Mouse (Mus musculus) right cerebral cortex, postnatal 36 days (tissue): ENCODE data around the gene Gjb3.
A peak's percentile ranks its signal among the peaks of the same experiment; 100 is the strongest.

Experiments used
- DNase-seq, 2 experiments: peaks; one replicate each; pipeline ENCODE4 v3.0.0; 2022; ENCODE audit warnings: low spot score in 2 of 2, mixed read lengths in 1 of 2

Gene Gjb3

DNA sequence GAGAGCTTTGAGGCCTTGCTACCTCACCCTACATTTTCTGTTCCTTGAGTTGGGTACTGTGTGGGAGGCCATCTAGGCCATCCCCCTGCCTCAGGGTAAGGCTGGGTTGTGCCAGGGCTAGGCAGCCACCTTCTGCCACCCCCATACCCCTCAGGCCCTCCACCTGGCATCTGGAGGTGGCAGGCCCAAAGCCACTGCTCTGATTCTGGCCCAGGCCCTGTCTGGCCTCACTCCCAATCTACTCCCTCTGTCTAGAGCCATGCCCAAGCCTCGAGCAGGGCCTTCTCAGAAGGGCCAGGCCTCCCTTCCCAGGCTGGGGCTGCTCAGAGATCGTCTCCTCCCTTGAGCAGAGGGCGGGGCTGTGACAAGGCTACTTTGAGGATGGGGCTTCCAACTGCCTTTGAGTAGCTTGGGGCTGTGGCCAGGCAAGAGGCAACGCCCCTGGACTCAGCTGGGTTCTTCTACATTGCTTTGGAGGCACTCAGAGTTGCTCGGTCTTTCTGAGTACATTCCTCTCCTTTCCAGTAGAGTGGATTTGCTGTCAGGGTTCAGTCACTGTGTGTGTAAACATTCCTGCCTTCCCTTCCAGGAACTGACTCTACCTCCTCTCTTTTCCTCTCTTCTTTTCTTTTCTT lies 4.3 kb upstream of the Gjb3 start:
- no peak for DNase-seq

GRCm38 (mm10) chr4:127331171-127331570 lies 527 bp upstream of the Gjb3 start:
- DNase-seq, result no peak

DNA sequence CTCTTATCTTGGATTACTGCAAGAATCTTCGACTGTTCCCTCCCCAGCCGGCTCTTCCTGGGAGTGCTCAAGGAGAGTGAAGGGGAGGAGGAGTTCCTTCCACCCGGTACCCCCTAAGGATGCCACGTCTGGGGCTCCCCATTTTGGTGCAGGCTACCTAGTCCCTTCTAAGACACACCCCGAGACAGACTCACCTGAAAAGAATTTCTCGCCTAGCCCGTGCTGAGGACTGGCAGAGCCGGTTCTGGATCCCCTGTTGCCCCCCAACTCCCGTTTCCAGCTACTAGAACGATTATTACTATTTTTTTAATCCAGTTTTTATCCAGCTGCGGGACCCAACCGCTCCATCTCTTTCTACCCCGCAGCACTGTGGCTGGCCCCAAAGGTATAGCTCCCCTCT lies 893 bp downstream of the Gjb3 start:
- no peak for DNase-seq

DNA sequence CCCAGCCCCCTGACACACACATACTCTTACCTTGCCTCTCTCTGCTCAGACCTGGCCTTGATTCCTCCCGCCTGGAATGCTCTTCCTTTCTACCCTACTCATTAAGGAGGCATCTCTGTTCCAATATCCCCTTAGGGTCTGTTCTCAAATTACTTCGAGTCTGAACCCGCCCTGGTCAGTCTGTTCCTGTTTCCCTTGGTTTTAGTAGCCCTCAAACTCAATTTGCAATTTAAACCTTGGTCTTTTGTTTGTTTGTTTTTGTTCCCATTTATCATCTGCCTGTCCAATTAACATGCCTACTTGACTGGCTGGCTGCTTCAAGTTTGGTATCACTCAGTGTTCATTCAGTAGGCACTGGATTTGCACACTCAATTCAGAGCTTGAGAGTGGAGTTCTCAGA lies 1.6 kb downstream of the Gjb3 start:
- DNase-seq, result no peak

DNA sequence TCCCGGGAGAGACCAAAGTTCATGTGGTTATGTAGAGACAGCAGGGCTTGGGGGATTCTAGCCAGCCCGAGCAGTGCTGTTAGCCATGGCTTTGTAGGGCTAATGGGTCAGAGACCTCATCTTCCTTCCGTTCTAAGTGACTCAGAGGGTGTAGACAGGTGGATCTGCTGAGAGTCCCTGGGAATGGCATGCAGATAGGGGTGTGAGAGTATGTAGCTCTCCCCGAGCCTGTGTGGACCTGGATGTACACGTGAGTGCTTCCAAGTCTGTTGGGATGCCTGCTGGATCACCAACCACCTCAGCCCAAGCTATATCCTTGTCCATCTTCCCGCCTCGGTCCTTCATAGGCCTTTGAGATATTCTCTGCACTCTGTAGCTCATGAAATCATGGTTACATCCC lies 2.3 kb downstream of the Gjb3 start:
- no peak for DNase-seq

DNA sequence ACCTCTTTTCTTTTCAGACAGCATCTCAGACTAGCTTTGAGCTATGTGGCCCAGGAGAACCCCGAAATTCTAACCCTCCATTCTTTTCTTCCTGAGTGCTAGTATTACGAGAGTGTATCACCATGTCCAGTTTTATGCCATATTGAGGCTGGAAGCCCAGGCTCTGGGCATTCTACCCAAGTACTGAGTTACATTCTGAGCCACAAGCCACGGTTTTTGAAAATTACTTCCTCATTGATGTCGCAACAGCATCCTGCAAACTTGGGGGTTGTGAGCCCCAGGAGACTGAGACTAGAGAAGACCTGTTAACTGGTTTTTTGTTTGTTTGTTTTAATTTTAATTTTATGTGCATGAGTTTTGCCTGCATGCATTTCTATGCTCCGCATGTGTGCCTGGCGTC lies 2.9 kb downstream of the Gjb3 start:
- no peak for DNase-seq

DNA sequence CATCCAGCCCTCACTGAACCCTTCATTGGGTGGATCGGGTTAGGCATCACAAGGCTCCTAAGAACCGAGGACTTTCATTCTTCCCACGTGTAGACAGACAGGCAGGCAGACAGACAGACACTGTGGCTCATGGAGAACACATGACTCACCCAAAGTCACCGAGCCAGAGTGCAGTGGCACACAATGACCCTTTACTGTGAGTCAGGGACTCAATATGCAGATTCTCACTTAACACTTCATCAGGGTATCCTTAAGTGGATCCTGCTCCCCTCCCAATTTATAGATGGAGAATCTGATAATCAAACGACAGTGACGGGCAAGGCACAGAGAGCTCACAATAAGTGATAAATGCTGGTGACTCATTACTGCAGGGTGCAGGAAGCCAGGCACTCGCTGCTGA lies 3.4 kb downstream of the Gjb3 start:
- no peak for DNase-seq

GRCm38 (mm10) chr4:127325276-127325675 lies 5.4 kb downstream of the Gjb3 start:
- DNase-seq, result no peak

GRCm38 (mm10) chr4:127324759-127325158 lies 5.9 kb downstream of the Gjb3 start:
- DNase-seq, result peak; percentile 59 to 63

DNA sequence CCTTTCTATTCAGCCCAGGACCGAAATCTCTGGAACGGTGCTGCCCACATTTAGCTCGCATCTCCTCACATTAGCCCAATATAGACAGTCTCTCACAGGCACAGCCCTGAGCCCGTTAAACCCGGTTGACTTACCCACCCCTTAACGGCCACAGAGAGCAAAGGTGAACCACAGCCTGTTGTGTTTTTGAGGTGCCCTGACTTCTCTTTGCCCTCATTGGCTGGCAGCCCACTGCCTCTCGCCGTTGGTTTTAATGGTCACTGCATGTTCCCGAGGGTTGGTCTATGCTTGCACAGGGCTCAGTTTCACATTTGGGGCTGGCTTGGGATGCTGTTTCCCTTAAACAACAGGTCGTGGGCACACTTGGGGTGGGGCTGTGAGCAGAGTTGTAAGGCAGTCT lies 6.3 kb downstream of the Gjb3 start:
- DNase-seq, result no peak

- no peak for DNase-seq
Observed at GRCm38 (mm10) chr4:127323651-127324050, 7.0 kb downstream of the Gjb3 start.

DNA sequence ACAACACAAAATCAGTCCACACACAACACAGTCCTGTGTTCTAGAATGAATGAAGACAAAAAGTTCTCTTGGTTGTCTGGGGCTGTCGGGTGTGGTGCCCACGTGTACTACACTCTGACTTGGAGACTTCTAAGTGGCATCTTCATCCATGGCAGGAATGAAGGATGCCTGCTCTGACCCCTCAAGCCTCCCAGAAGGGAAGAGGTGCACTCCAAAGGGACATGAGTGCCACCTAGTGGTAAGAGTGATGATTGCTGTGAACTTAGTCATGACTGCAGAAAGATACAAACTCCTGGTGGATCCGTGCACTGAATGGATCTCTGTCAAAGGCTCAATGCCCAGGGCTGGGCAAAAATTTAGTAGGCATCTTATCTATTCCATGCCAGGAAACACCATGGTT lies 11.0 kb downstream of the Gjb3 start:
- no peak for DNase-seq

- no peak for DNase-seq
Observed at GRCm38 (mm10) chr4:127317143-127317542, 13.5 kb downstream of the Gjb3 start.

GRCm38 (mm10) chr4:127315753-127316152 lies 14.9 kb downstream of the Gjb3 start:
- DNase-seq, result no peak

GRCm38 (mm10) chr4:127314585-127314984 lies 16.1 kb downstream of the Gjb3 start:
- DNase-seq, result no peak

GRCm38 (mm10) chr4:127313861-127314260 lies 16.8 kb downstream of the Gjb3 start, which contains the start of gene Gja4:
Gene Gja4 (minus strand): TSS chr4:127314039.
- peak; percentile 34 to 56 for DNase-seq

DNA sequence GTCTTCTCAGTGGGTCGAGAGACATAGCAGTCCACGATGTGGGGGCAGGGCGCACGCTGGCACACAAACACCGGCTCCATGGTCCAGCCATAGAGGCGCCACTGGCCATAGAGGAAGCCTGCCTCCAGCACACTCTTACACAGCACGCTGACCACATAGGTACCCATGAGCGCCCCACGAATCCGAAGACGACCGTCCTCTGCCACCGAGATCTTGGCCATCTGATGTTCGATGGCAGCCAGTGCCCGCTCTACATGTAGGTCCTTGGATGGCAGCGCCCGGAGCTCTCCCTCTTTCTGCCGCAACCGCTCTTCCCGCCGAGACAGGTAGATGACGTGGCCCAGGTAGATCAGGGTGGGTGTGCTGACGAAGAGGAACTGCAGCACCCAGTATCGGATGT lies 18.3 kb downstream of the Gjb3 start:
- DNase-seq, result no peak

GRCm38 (mm10) chr4:127311561-127311960 lies 19.1 kb downstream of the Gjb3 start:
- no peak for DNase-seq

DNA sequence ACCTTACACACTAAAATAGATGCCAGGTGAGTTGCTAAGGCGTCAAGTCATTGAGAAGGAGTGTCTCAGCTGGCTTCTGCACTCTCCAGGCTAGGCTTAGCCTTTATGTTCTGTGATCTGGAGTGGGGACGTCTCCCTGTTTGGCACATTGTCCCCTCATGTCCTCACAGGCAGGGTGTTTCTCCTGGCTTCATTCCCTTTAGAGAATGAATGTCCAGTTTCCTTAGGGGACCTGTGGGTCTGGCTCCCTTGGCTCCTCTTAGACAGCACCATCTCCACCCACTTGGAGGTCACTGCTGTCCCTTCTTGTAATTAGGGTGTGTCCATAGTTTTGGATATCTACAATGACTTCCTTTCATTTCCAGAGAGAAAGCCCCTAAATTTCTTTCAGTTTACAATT lies 23.7 kb downstream of the Gjb3 start:
- no peak for DNase-seq

- DNase-seq, result no peak
Observed at GRCm38 (mm10) chr4:127303796-127304195, 26.8 kb downstream of the Gjb3 start.

DNA sequence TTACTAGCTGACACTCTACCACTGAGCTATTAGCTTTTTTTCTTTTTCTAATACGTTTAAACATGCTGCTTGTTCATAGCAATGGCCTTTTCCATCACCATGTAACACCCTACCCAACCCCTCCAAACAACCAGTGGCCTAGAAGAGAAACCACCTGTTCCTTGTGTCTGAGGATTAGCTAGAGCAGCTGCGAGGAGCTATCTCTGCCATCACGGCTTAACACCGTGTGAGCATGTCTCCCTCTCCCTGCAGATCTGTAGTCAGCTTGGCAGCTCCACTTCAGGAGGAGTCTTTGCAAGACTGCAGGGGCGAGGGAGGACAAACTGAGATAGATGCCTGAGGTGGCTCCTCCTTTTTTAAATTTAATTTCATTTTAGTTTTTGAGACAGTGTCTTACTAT lies 30.1 kb downstream of the Gjb3 start:
- DNase-seq, result no peak

GRCm38 (mm10) chr4:127292631-127293030 lies 38.0 kb downstream of the Gjb3 start:
- no peak for DNase-seq

GRCm38 (mm10) chr4:127289039-127289548 lies 41.5 kb downstream of the Gjb3 start:
- no peak for DNase-seq

DNA sequence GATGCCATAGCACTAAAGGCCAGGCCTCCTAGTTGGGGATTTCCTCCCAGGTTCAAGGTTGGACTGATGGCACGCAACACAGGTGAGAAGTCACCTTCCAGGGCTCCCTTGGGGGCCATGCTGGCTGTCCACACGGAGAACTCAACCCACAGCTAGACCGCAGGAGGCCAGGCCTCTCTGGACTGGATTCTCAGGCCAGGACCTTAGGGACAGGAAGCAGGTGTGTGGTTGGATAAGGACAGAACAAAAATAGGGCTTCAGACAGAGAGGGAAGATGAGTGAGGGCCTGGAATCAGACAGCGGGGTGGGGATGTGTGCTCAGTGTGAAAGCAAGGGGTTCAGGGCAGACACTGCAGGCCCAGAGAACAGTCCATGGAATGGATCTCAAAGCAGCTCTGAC lies 43.7 kb downstream of the Gjb3 start:
- no peak for DNase-seq
